Mouse (Mus musculus) C2C12 (cell line): ENCODE data around the gene Pou6f2.

Experiments used
- CEBPB ChIP-seq: IDR thresholded peaks from one replicate; pipeline ENCODE4 v1.6.1; 2011; ENCODE audit warnings: low read depth, mild to moderate bottlenecking, control low read depth, moderate library complexity
- CTCF ChIP-seq: IDR thresholded peaks from one replicate; pipeline ENCODE4 v1.5.1; 2011; ENCODE audit not compliant: control insufficient read depth, insufficient read depth, insufficient read length
- FOSL1 ChIP-seq: IDR thresholded peaks from one replicate; pipeline ENCODE4 v1.8.0; 2011; ENCODE audit warnings: mild to moderate bottlenecking, low read length; ENCODE audit not compliant: poor library complexity, insufficient read depth, severe bottlenecking
- MAX ChIP-seq: IDR thresholded peaks from one replicate; pipeline ENCODE4 v1.6.1; 2011; ENCODE audit warnings: mild to moderate bottlenecking, control low read depth
- MYOD1 ChIP-seq: IDR thresholded peaks from one replicate; pipeline ENCODE4 v1.6.1; 2011; ENCODE audit warnings: low read depth; ENCODE audit not compliant: control insufficient read depth, insufficient read length
- MYOG ChIP-seq: IDR thresholded peaks from one replicate; pipeline ENCODE4 v1.6.1; 2011; ENCODE audit not compliant: control insufficient read depth, insufficient read length; ENCODE audit errors: extremely low read depth
- USF1 ChIP-seq: IDR thresholded peaks from one replicate; pipeline ENCODE4 v1.6.1; 2011; ENCODE audit warnings: low read depth, mild to moderate bottlenecking, control low read depth, moderate library complexity

DNA sequence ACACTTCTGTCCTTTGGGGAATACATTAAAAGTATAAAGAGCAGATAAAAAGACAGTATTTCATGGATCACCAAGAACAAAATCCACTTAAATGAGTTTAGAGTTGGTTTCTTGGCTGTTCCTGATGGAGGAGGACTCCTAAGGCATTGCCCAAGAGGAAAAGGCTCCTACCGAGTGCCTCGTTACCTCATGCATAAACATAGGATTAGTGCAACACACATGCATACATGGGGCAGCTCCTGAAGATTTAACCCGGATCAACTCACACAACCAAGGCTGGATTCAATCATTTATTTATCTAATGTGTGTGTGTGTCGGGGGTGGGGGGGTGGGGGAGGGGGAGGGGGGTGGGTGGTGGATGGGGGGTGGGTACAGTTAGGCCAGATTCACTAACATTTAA is 269.4 kb downstream of the Pou6f2 start:
- TF ChIP-seq MAX (no peak), CTCF (no peak), USF1 (no peak), MYOG (no peak), CEBPB (no peak), FOSL1 (no peak), MYOD1 (no peak)
